Mouse (Mus musculus) testis, adult 2 months (tissue): ENCODE measurements around the gene Mettl7b.

Source experiments
- CTCF ChIP-seq: fragments of 200-500 bp; IDR thresholded peaks from 2 replicates; pipeline ENCODE4 v1.5.1; 2012; ENCODE audit warnings: low read depth, mild to moderate bottlenecking, inconsistent platforms, low read length, moderate library complexity; ENCODE audit not compliant: control insufficient read depth, insufficient read depth, insufficient replicate concordance
- POLR2A ChIP-seq: fragments of 200-500 bp; IDR thresholded peaks from 2 replicates; pipeline ENCODE4 v1.6.1; 2012; ENCODE audit warnings: low read depth, mild to moderate bottlenecking, inconsistent platforms, low read length, moderate library complexity; ENCODE audit not compliant: control insufficient read depth

GRCm38 (mm10) chr10:128929638-128930378 is 31.0 kb downstream of the Mettl7b start:
- no peak for TF ChIP-seq POLR2A
- no peak for TF ChIP-seq CTCF
